Mouse (Mus musculus): ENCODE measurements around the gene Zfp949. TPM values are rescaled to one million over a fixed set of nuclear protein-coding genes. Genes with fewer than 3 reads are reported as not detected.
"Not testable (repeated sequence)": the region's sequence is repeated elsewhere in the genome, so short reads cannot be mapped to it uniquely, and the experiment has no call there.

Gene Zfp949
- polyA plus RNA-seq, 1 experiment from 2014 or later = 4.6 TPM

GRCm38 (mm10) chr9:88599206-88600162, 51.7 kb downstream of the Zfp949 start:
- Histone ChIP-seq H3K4me2 (ENCODE audit: low read depth, low read length) (peak overlapping the region; percentile 65), H3K9ac (replicated peaks) (0 out of 2 replicates have a peak overlapping the region, but pooled peaks have one; percentile 26), H3K4me3 (ENCODE audit: low read depth, low read length) (peak overlapping the region; percentile 34)
- H3K4me1 ChIP-seq (ENCODE audit: insufficient read depth); H3K27me3 ChIP-seq (ENCODE audit: insufficient read depth, low read length); H3K9me3 ChIP-seq (ENCODE audit: low read length); H3K27ac ChIP-seq (ENCODE audit: low read depth); H3K36me3 ChIP-seq (replicated peaks; ENCODE audit: insufficient read depth, low read length): not testable (repeated sequence)
- DNase-seq (peak; percentile 94), ATAC-seq (peak; percentile 98)
- 1% methylated on average over 46 of the region's 50 CpGs for WGBS (ENCODE audit: insufficient replicate concordance)

Other genes with a start within 250 kb of the Zfp949 start
- 17.3 and 18.9 TPM in 2 replicates for gene Nt5e, start 220.8 kb upstream of the Zfp949 start, polyA plus RNA-seq (2015; fragmentation: Nextera tagmentation; extraction: Ambion mirVana)
- gene Snx14, start 109.1 kb upstream of the Zfp949 start, polyA plus RNA-seq (2015; fragmentation: Nextera tagmentation; extraction: Ambion mirVana) = 7.9 TPM in 2 replicates
- gene Gm20537, start 91.4 kb upstream of the Zfp949 start, polyA plus RNA-seq (2015; fragmentation: Nextera tagmentation; extraction: Ambion mirVana) = 0.13 TPM in 1 of 2 replicates, not detected in the other
- gene Syncrip, start 65.4 kb upstream of the Zfp949 start, polyA plus RNA-seq (2015; fragmentation: Nextera tagmentation; extraction: Ambion mirVana) = 25.6 and 27.3 TPM in 2 replicates
- 0.05 TPM in 1 of 2 replicates, not detected in the other for gene Trim43a, start 32.9 kb downstream of the Zfp949 start, polyA plus RNA-seq (2015; fragmentation: Nextera tagmentation; extraction: Ambion mirVana)
- 50.3 and 50.6 TPM in 2 replicates for gene Mthfsl, start 172.3 kb downstream of the Zfp949 start, polyA plus RNA-seq (2015; fragmentation: Nextera tagmentation; extraction: Ambion mirVana)
- gene Bcl2a1d, start 183.9 kb downstream of the Zfp949 start, polyA plus RNA-seq (2015; fragmentation: Nextera tagmentation; extraction: Ambion mirVana) = 0.98 and 1.0 TPM in 2 replicates

Data from liver, postnatal 0 days (tissue).